7 mouse cellular contexts compared by ENCODE assay signal in genomic region chr13:45907181-45907691, GRCm38 (mm10). TPM values are rescaled to one million over a fixed set of nuclear protein-coding genes. Genes with fewer than 3 reads are reported as not detected.
DNase-seq lines count a peak whose midpoint lies in the region; ATAC-seq and TF ChIP-seq lines count a peak whose summit lies in the region.

No protein-coding gene starts in this region.

- ATAC-seq in CD4-positive, CD25-positive, alpha-beta regulatory T cell, adult 4 months: peak; percentile 69

- no peak for TF ChIP-seq CTCF in layer of hippocampus, adult 2 months (conservative IDR thresholded peaks at IDR 0.05)

- H3K27ac ChIP-seq in layer of hippocampus, adult 2 months: peak overlapping the region; percentile 20; the same call in 1 of the 2 replicates

- H3K4me3 ChIP-seq in layer of hippocampus, adult 2 months: no peak overlapping the region

- peak; percentile 38 to 55 for DNase-seq in layer of hippocampus, adult 2 months (ENCODE audit: low spot score in 2 of 2)
- no peak for DNase-seq in layer of hippocampus, postnatal 25 days (ENCODE audit: extremely low spot score in 1 of 2, low spot score in 1 of 2)
- DNase-seq in brain, embryonic 18.5 days (ENCODE audit: low read depth, low spot score): peak; percentile 52
- peak; percentile 41 to 52 for DNase-seq in layer of hippocampus, postnatal 10 days (ENCODE audit: low spot score in 2 of 2)
- no peak for DNase-seq in thymus, postnatal 14 days
- DNase-seq in embryo, embryonic 11 days: no peak

RNA-seq across cellular contexts. Expression of gene Atxn1, which starts 57.6 kb away (rescaled TPM):
- 100 to 1,000 TPM; 128 to 131 TPM for total RNA-seq in layer of hippocampus, adult 2 months (2021)
- total RNA-seq in layer of hippocampus, postnatal 25 days (2021): 100 to 1,000 TPM; 112 to 115 TPM
- polyA plus RNA-seq in CD4-positive, CD25-positive, alpha-beta regulatory T cell, adult 4 months (2017; shearing (Covaris generic)): 10 to 100 TPM; 26.0 to 31.6 TPM
- total RNA-seq in layer of hippocampus, postnatal 10 days (2021): 10 to 100 TPM; 90.8 to 94.3 TPM

Comparison
In these comparisons a context has a peak if more than half of its experiments do, and no peak if none do; other contexts are left out.
1. DNase-seq: peak in layer of hippocampus, adult 2 months (2 of 2), brain, embryonic 18.5 days (single experiment) and layer of hippocampus, postnatal 10 days (2 of 2); none in layer of hippocampus, postnatal 25 days (0 of 2), thymus, postnatal 14 days (single experiment) and embryo, embryonic 11 days (single experiment).